Mouse (Mus musculus): ENCODE measurements around the gene Padi1. TPM values are rescaled to one million over a fixed set of nuclear protein-coding genes. Genes with fewer than 3 reads are reported as not detected.

The Padi1 gene
- polyA plus RNA-seq (2016; fragmentation: Nextera tagmentation; extraction: Ambion mirVana), result 0.10 and 0.28 TPM in 2 replicates

- WGBS, result 71% methylated on average over 6 of the region's 6 CpGs
Observed at GRCm38 (mm10) chr4:140845666-140846065, at the start of gene Padi1. Gene Padi1, minus strand, starts transcription at chr4:140845778.

GRCm38 (mm10) chr4:140892163-140892530 lies 46.6 kb upstream of the Padi1 start:
- 59% methylated on average over 1 of the region's 1 CpGs for WGBS

More at GRCm38 (mm10) chr4:140845666-140846065, at the start of gene Padi1:
- H3K9me3 ChIP-seq (replicated peaks), result no peaks in the 10 kb centered on the region
- H3K9ac ChIP-seq, result no peak within 1 kb of the TSS
- peaks cover 19% of the 10 kb centered on the region; the same call in 1 of the 2 replicates for H3K27me3 ChIP-seq (replicated peaks)
- no peaks in the 10 kb centered on the region for H3K36me3 ChIP-seq
- H3K27ac ChIP-seq (ENCODE audit: poor library complexity, severe bottlenecking), result no peak within 1 kb of the TSS
- no peak for ATAC-seq (ENCODE audit: insufficient number of reproducible peaks, low FRiP score)
- H3K4me2 ChIP-seq, result no peak within 1 kb of the TSS
- no peak within 1 kb of the TSS for H3K4me3 ChIP-seq
- H3K4me1 ChIP-seq (replicated peaks), result peaks cover 20% of the 10 kb centered on the region

GRCm38 (mm10) chr4:140891525-140892162 lies 46.1 kb upstream of the Padi1 start:
- no peak for ATAC-seq (ENCODE audit: insufficient number of reproducible peaks, low FRiP score)
- Histone ChIP-seq H3K36me3 (no peaks in the 10 kb centered on the region), H3K27ac (ENCODE audit: poor library complexity, severe bottlenecking) (no peak overlapping the region), H3K4me1 (replicated peaks) (no peaks in the 10 kb centered on the region), H3K9me3 (replicated peaks) (peaks cover 5% of the 10 kb centered on the region; the same call in 1 of the 2 replicates), H3K9ac (no peak overlapping the region), H3K4me3 (no peak overlapping the region), H3K27me3 (replicated peaks) (no peaks in the 10 kb centered on the region), H3K4me2 (no peak overlapping the region)
- WGBS, result 84% methylated on average over 14 of the region's 14 CpGs

More at GRCm38 (mm10) chr4:140892163-140892530, 46.6 kb upstream of the Padi1 start:
- ATAC-seq (ENCODE audit: insufficient number of reproducible peaks, low FRiP score), result no peak
- Histone ChIP-seq H3K4me3 (no peak overlapping the region), H3K4me1 (replicated peaks) (no peaks in the 10 kb centered on the region), H3K9ac (no peak overlapping the region), H3K4me2 (no peak overlapping the region), H3K9me3 (replicated peaks) (peaks cover 5% of the 10 kb centered on the region; the same call in 1 of the 2 replicates), H3K27ac (ENCODE audit: poor library complexity, severe bottlenecking) (no peak overlapping the region), H3K27me3 (replicated peaks) (no peaks in the 10 kb centered on the region), H3K36me3 (no peaks in the 10 kb centered on the region)

- Histone ChIP-seq H3K4me3 (no peak overlapping the region), H3K9ac (no peak overlapping the region), H3K27me3 (replicated peaks) (no peaks in the 10 kb centered on the region), H3K36me3 (no peaks in the 10 kb centered on the region), H3K4me2 (no peak overlapping the region), H3K27ac (ENCODE audit: poor library complexity, severe bottlenecking) (no peak overlapping the region), H3K9me3 (replicated peaks) (peaks cover 10% of the 10 kb centered on the region), H3K4me1 (replicated peaks) (no peaks in the 10 kb centered on the region)
- WGBS, result 37% methylated on average over 4 of the region's 4 CpGs
- ATAC-seq (ENCODE audit: insufficient number of reproducible peaks, low FRiP score), result no peak
Observed at GRCm38 (mm10) chr4:140883852-140884251, 38.3 kb upstream of the Padi1 start.

GRCm38 (mm10) chr4:140882981-140883380 lies 37.4 kb upstream of the Padi1 start:
- Histone ChIP-seq H3K4me2 (no peak overlapping the region), H3K36me3 (no peaks in the 10 kb centered on the region), H3K4me3 (no peak overlapping the region), H3K9ac (no peak overlapping the region), H3K27me3 (replicated peaks) (no peaks in the 10 kb centered on the region), H3K9me3 (replicated peaks) (peaks cover 10% of the 10 kb centered on the region), H3K4me1 (replicated peaks) (no peaks in the 10 kb centered on the region), H3K27ac (ENCODE audit: poor library complexity, severe bottlenecking) (no peak overlapping the region)
- 95% methylated on average over 3 of the region's 3 CpGs for whole genome bisulfite sequencing
- no peak for ATAC-seq (ENCODE audit: insufficient number of reproducible peaks, low FRiP score)

GRCm38 (mm10) chr4:140882365-140882764 lies 36.8 kb upstream of the Padi1 start:
- H3K36me3 ChIP-seq, result no peaks in the 10 kb centered on the region
- no peak overlapping the region for H3K4me2 ChIP-seq
- H3K27me3 ChIP-seq (replicated peaks), result no peaks in the 10 kb centered on the region
- no peaks in the 10 kb centered on the region for H3K4me1 ChIP-seq (replicated peaks)
- no peak overlapping the region for H3K27ac ChIP-seq (ENCODE audit: poor library complexity, severe bottlenecking)
- H3K9me3 ChIP-seq (replicated peaks), result peaks cover 10% of the 10 kb centered on the region
- H3K4me3 ChIP-seq, result no peak overlapping the region
- ATAC-seq (ENCODE audit: insufficient number of reproducible peaks, low FRiP score), result no peak
- WGBS, result 58% methylated on average over 4 of the region's 4 CpGs
- H3K9ac ChIP-seq, result no peak overlapping the region

GRCm38 (mm10) chr4:140881771-140882170 lies 36.2 kb upstream of the Padi1 start:
- no peaks in the 10 kb centered on the region for H3K4me1 ChIP-seq (replicated peaks)
- H3K27me3 ChIP-seq (replicated peaks), result no peaks in the 10 kb centered on the region
- no peaks in the 10 kb centered on the region for H3K36me3 ChIP-seq
- no peak for ATAC-seq (ENCODE audit: insufficient number of reproducible peaks, low FRiP score)
- 88% methylated on average over 13 of the region's 13 CpGs for WGBS
- H3K27ac ChIP-seq (ENCODE audit: poor library complexity, severe bottlenecking), result no peak overlapping the region
- no peak overlapping the region for H3K4me3 ChIP-seq
- H3K9ac ChIP-seq, result no peak overlapping the region
- H3K4me2 ChIP-seq, result no peak overlapping the region
- H3K9me3 ChIP-seq (replicated peaks), result peaks cover 10% of the 10 kb centered on the region

GRCm38 (mm10) chr4:140881026-140881670 lies 35.6 kb upstream of the Padi1 start:
- no peak overlapping the region for H3K27ac ChIP-seq (ENCODE audit: poor library complexity, severe bottlenecking)
- no peak overlapping the region for H3K4me3 ChIP-seq
- H3K9ac ChIP-seq, result no peak overlapping the region
- no peaks in the 10 kb centered on the region for H3K36me3 ChIP-seq
- no peak for ATAC-seq (ENCODE audit: insufficient number of reproducible peaks, low FRiP score)
- no peaks in the 10 kb centered on the region for H3K4me1 ChIP-seq (replicated peaks)
- H3K27me3 ChIP-seq (replicated peaks), result no peaks in the 10 kb centered on the region
- H3K9me3 ChIP-seq (replicated peaks), result peaks cover 10% of the 10 kb centered on the region
- no peak overlapping the region for H3K4me2 ChIP-seq
- WGBS, result 83% methylated on average over 8 of the region's 8 CpGs

- no peaks in the 10 kb centered on the region for H3K4me1 ChIP-seq (replicated peaks)
- no peak overlapping the region for H3K4me2 ChIP-seq
- H3K4me3 ChIP-seq, result no peak overlapping the region
- WGBS, result 66% methylated on average over 3 of the region's 3 CpGs
- H3K27ac ChIP-seq (ENCODE audit: poor library complexity, severe bottlenecking), result no peak overlapping the region
- no peaks in the 10 kb centered on the region for H3K27me3 ChIP-seq (replicated peaks)
- H3K9me3 ChIP-seq (replicated peaks), result peaks cover 10% of the 10 kb centered on the region
- H3K36me3 ChIP-seq, result no peaks in the 10 kb centered on the region
- ATAC-seq (ENCODE audit: insufficient number of reproducible peaks, low FRiP score), result no peak
- H3K9ac ChIP-seq, result no peak overlapping the region
Observed at GRCm38 (mm10) chr4:140880207-140880606, 34.6 kb upstream of the Padi1 start.

GRCm38 (mm10) chr4:140879739-140880138 lies 34.2 kb upstream of the Padi1 start:
- no peak overlapping the region for H3K4me3 ChIP-seq
- H3K4me1 ChIP-seq (replicated peaks), result no peaks in the 10 kb centered on the region
- peaks cover 9% of the 10 kb centered on the region for H3K9me3 ChIP-seq (replicated peaks)
- no peak for ATAC-seq (ENCODE audit: insufficient number of reproducible peaks, low FRiP score)
- 73% methylated on average over 4 of the region's 4 CpGs for WGBS
- no peak overlapping the region for H3K9ac ChIP-seq
- no peak overlapping the region for H3K27ac ChIP-seq (ENCODE audit: poor library complexity, severe bottlenecking)
- H3K36me3 ChIP-seq, result no peaks in the 10 kb centered on the region
- H3K4me2 ChIP-seq, result no peak overlapping the region
- no peaks in the 10 kb centered on the region for H3K27me3 ChIP-seq (replicated peaks)

- Histone ChIP-seq H3K36me3 (no peaks in the 10 kb centered on the region), H3K27me3 (replicated peaks) (no peaks in the 10 kb centered on the region), H3K9me3 (replicated peaks) (peaks cover 10% of the 10 kb centered on the region), H3K27ac (ENCODE audit: poor library complexity, severe bottlenecking) (no peak overlapping the region), H3K4me1 (replicated peaks) (no peaks in the 10 kb centered on the region), H3K4me3 (no peak overlapping the region), H3K4me2 (no peak overlapping the region), H3K9ac (no peak overlapping the region)
- ATAC-seq (ENCODE audit: insufficient number of reproducible peaks, low FRiP score), result no peak
- 92% methylated on average over 6 of the region's 6 CpGs for WGBS
Observed at GRCm38 (mm10) chr4:140879116-140879515, 33.5 kb upstream of the Padi1 start.
